Mouse (Mus musculus): ENCODE data around the gene Lsm2.
"Not testable (repeated sequence)": the region's sequence is repeated elsewhere in the genome, so short reads cannot be mapped to it uniquely, and the experiment has no call there.

GRCm38 (mm10) chr17:34972069-34972749 is 9.5 kb upstream of the Lsm2 start, which contains the start of the genes Hspa1a and Hspa1l:
- TF ChIP-seq CTCF (IDR thresholded peaks at IDR 0.05; ENCODE audit: control insufficient read depth, insufficient read depth, insufficient read length); MAX (IDR thresholded peaks at IDR 0.05); USF1 (IDR thresholded peaks at IDR 0.05; ENCODE audit: low read depth); MYOD1 (IDR thresholded peaks at IDR 0.05; ENCODE audit: control insufficient read depth, insufficient read length, low read depth); MYOG (IDR thresholded peaks at IDR 0.05; ENCODE audit: control insufficient read depth, extremely low read depth, insufficient read length); CEBPB (IDR thresholded peaks at IDR 0.05; ENCODE audit: low read depth); FOSL1 (IDR thresholded peaks at IDR 0.05; ENCODE audit: insufficient read depth, low read length, poor library complexity, severe bottlenecking): not testable (repeated sequence)

Data from C2C12 (cell line).